Mouse (Mus musculus) T-helper 1 cell (primary cell): ENCODE data around the gene Ocrl.

Experiments
- in situ Hi-C: fragments of 300-600 bp; cut with MboI, MseI; formaldehyde crosslinking; loops from one replicate; pipeline ENCODE4 v1.15.1; 2025; ENCODE audit warnings: high pct_unique_total_duplicates

Gene Ocrl

DNA sequence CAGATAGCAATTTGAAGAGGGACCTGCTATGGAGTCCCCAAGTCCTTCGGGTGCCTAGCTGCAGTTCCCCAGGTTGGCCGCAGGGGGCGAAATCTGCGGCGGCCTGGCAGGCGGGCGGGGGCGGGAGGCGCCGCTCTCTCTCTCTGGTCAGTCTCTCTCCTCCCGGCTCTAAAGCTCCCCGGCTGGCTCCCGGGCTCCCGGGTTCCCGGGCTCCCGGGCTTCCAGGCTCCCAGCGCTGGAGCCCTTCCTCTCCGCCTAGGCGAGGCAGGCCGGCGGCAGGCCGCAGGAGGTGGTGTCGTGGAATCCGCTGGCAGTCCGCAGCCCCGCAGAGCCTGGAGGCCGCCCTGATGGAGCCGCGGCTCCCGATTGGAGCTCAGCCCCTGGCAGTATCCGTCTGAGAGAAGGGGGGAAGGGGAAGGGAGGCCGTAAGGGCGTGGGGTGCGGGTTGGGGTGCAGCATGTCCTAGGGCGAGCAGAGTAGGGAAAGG lies at the start of gene Ocrl:
Gene Ocrl (plus strand): TSS at position 82 of the 487 bp plus-strand sequence.
- in situ Hi-C loops, result no loop called here

DNA sequence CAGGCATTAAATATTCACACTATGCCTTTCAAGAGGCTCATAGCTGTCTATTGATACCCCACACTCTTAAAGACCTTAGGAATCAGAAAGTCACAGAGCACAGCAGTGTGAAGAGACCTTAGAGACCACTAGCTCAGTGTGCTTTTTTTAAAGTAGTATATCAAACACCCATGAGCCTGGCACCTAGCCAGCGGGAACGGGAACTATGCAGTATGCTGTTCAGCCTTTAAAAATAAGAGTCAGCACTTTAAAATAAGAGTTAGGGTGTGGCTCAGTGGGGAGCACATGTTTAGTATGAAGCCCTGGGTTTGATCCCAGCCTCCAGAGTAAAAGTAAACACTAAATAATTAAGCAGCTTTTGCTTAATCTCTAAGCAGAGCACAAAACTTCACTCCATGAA lies 32.1 kb upstream of the Ocrl start:
- in situ Hi-C loops, result no loop called here

DNA sequence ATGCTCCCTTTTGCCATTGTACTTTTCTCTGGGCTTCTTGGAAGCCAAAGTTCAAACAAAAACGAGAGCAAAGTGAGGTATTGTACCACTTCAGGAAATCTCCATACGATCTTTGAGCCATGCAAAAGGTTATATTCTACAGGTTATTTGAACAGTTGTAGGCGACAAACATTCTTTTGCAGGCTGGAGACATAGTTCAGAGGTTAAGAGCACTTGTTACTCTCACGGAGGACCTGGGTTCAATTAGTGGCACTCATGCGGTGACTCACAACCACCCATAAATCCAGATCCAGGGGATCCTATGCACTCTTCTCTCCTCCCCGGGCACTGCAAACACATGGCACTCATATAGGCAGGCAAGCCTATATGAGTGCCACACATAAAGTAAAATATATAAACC lies 29.4 kb upstream of the Ocrl start:
- in situ Hi-C loops, result no loop called here

DNA sequence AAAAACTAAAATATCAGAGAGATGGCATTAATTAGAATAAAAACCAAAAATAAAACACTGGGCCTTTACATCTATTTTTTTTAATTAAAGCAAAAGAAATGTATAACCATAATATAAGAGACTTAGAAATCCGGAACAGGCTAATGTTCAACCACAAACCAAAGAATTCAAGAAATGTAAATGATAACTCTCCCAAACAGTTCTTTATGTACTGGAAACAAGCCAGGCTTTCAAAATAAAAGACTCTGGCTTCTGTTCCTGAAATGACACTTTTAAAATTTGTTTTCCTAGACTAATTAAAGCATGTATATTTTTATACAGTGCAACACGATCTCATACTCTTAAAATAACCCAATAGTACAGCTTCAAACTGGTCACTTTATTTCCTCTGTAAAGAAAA lies 24.8 kb upstream of the Ocrl start:
- in situ Hi-C loops, result no loop called here

DNA sequence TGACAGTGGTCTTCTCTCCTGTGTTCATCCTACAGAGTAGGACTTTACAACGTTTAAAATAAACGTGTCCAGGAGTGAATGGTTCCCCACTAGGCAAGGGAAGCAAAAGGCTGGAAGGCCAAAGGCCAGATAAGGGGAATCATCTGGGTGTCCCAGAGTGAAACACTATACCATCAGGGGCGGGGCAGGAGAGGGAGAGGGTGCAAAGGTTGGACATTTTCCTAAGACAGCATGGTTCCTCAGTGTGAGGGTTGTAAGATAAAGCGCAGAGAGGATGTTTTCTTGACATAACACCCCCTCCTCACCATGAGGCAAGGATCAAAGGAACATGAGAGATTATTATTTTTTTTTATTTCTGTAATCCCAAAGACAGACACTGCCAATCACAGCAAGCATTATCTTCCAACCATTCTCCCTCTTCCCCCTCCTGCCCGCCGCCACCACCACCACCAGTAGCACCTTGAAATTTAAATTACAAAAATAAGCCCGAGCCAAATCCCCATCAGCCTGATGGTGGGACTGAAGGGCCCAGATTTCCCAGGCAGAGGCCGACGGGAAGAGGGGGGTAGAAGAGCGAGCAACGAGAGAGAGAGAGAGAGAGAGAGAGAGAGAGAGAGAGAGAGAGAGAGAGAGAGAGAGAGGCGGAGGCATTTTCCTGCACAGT lies 20.8 kb upstream of the Ocrl start:
- in situ Hi-C loops, result no loop called here

DNA sequence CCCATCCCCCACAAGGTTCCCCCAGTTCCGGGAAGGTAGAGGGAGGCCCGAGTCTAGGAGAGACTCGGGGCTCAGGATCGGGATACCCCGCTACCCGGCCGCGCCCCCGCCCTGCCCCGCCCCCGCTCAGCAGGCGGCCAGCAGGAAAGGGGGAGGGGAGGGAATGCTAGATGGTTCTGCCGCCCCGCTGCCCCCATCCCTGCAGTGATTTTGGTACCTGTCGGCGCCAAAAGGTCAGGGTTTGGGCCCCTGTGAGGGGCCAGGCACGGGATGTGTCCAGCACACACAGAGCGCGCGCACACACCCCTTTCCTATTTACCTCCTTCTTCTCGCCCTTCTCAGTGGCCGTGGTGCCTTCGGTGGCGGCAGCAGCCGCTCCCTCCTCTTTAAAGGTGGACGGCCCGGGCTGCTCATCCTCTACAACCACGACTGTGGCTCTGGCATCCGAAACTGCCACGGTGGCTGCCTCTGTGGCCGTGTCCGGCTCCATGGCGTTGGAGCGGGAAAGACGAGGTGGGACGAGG lies 20.2 kb upstream of the Ocrl start:
- in situ Hi-C loops, result no loop called here

DNA sequence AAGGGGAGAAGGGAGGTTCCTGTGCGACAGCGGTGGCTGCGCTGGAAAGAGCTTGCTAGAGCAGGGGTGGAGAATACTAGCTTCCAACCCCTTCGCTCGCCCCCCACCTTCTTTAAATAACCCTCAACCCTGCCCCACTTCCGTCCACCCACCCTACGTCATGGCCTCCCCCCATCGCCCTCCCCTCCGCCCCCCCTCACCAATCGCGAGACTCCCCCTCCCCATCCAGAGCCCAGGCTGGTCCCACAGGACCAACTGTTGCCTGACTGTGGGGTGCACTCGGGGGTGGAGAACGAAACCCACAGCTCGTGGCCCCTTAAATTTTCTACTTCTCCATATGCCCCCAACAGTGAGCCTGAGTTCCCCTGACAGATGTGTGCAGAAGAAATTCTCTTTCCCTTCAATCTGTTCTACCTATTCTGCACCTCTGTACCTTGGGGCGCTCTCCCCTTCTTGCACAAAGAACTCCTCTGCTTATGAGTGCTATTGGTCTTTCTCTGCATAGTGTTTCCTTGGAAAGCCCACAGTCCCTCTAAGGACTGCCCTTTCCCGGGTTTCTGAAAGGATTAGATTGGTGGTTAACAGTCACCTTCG lies 19.7 kb upstream of the Ocrl start, which contains the start of gene Smarca1:
Gene Smarca1 (minus strand): TSS at position 544 of the 594 bp plus-strand sequence.
- in situ Hi-C loops, result no loop called here

DNA sequence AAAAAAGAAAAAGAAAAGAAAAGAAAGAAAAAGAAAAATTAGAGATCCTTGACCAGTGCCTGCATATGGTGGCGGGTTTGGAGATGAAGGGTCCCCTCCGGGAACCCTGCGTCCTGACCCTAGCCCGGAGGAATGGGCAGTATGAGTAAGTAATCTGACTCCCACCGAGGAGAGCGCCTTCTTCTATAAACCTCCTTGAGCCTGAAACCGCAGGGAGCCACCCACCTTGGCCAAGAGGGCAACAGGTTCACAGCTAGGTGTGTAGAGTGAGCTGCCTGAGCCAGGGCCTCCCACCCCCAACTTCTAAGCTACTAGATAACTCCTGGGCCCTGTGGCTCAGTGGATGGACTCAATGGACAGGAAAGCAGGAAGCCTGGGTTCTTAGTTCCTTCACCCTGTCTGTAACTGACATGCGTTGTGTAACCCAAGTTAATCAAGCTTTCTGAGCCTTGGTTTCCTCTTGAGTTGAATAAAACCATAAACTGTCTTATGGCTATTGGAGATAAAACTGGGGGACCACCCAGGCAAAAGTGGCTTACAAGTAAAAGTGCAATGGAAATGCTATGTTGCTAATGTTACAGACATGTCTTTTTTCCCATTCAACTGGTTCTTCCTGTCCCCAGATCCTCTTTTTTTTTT lies 836 bp downstream of the Ocrl start:
- in situ Hi-C loops, result no loop called here

DNA sequence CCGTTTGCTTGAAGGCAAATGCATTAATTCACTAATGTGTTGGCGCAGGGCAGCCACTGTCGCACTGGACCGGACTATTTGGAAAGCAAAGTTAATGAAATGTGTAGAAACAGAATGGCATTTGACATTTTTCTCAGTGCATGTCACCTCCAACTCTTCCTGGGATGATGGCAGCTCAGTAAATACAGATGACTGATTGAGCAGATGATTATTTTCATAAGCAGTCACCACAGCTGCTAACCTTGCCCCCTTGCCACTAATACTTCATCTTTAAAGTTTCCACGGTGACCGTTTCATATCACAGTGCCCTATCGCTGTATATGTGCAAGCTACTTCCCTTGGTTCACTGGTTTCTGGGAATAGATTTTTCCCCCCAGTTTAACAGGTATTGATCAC lies 1.4 kb downstream of the Ocrl start:
- in situ Hi-C loops, result no loop called here

DNA sequence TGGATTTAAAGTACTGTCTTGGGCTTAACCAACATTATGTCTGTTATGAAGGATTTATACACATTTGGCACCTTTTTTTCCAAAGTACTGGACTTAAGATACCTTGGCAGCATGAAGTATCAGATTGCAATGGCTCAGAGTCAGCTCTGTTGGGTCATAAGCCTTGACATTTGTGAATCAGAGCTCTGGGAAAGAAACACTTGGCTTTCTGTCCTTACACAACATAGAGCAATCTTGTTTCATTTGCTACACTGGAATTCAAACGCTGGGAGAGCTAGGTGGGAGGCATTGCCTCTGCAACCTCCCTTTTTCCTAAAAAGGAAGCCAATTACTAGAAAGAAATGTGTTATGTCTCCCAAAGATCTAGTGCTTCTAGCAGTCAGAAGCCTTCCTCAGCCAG lies 4.6 kb downstream of the Ocrl start:
- in situ Hi-C loops, result no loop called here

DNA sequence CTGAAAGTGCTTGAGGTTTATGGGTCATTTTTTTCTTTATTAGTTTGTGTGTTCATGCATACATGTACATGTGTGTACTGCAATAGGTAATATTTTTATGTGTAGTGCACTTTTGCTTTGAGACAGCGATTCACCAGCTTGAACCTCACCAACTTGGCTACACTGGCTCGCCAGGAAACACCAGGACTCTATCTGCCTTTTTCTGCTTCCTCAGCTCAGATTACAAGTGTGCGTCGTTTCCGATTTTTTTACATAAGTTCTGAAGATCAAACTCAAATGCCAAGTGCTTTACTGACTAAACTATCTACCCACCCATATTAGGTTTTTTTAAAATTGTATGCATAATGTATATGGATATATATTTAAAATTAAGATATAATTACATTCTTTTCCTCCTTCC lies 8.4 kb downstream of the Ocrl start:
- in situ Hi-C loops, result no loop called here

DNA sequence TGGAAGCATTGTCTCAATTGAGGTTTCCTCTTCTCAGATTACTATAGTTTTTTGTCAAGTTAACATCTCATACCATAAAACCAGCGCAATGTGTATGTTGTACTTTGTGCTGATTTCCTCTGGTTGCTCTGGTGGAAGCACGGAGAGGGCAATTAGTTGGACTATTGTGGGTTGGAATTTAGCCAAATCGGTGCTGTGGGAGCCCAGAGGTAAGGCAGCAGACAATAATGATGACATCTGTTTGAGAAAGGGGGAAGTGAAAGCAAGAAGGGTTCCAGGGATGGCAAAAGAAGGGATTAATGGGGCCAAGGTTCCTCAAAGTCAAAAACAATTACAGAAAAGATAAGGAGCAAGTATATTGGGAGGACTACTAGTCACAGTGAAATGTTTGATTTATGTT lies 15.8 kb downstream of the Ocrl start:
- in situ Hi-C loops, result no loop called here

DNA sequence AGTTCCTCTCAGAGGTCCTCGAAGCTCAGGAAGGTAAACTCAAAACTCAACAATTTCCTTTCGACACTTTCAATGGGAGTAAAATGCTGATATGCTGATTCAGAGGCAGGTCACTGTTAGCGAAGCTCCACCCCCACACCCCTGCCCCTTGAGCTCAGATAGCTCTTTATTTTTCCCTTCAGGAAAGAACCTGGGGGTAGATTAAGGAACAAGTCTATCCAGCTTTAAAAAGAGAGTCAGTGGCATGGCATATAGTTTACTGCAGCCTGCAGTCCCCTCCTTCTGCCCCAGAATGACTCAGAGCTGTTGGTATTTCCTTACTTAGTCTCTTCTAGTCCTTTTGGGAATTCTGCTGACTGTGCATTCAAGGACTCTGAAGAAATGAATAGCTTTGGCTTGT lies 18.3 kb downstream of the Ocrl start:
- in situ Hi-C loops, result no loop called here

DNA sequence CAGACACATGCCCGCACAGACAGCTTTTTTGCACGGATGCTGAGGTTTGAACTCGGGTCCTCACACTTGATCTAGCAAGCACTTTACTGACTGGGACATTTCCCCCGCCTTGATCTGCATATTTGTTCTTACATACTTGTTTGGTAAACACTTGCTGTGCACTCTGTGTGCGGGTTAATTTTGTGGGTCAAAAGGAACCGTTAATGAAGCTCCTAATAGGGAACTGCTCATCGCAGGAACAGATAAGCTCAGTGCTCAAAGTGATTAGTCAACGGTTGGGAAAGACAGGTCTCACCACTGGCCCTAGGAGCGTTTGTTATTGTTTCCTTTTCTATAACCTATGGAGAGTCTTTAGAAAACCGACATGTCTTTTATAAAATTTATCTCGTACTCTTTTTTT lies 22.2 kb downstream of the Ocrl start:
- in situ Hi-C loops, result no loop called here

DNA sequence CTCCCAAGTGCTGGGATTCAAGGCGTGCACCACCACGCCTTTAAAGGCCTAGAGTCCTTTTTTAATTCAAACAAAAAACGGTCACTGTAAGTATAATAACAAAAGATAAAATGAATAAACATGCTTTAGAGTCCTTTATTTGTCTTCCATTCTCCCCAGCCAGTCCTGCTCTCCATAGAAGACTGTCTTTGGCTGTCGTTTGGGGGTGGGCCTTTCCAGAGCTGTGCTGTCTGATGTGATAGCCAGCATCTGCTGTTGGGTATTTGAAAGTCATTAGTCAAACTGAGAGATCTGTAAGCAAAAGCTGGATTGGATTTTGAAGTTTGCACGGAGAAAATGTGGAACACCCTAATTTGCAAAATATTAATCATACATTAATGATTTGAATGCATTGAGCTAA lies 24.7 kb downstream of the Ocrl start:
- in situ Hi-C loops, result no loop called here

DNA sequence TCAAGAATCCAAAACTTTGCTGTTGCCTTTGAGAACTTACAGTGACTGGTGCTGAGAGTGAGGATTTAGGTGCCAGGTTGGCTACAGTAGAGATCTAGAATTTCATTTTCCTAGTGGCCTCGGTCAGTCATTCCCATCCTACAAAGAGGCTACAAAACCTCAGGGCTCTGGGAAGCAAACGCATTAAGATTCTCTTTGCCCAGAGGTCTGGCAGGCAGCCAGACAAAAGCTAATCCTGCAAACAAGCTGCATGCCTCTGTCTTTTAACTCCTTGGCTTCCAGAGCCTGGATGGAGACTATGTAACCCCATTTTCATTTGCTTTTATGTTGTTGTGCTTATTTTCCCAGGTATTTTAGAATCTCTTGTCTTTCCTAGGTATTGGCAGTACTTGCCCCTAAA lies 25.6 kb downstream of the Ocrl start:
- in situ Hi-C loops, result no loop called here

DNA sequence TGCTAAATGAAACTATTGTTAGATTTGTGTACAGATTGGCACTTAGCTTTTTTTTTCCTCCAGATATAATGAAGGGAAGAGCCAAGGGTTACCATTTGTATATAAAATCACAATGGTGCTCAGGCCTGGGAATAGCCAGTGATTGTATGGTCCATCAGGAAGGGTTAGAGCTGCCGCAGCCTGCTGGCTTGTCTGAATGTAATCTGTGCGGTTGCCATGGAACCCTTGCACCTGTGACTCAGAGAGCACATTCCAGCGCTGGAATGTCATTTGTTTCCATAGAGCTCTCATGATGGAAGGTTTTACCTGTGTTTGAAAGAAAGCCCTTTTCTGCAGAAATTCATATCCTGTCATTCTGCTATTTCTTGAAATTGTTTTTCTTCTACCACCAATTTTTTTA lies 37.5 kb downstream of the Ocrl start:
- in situ Hi-C loops, result no loop called here

DNA sequence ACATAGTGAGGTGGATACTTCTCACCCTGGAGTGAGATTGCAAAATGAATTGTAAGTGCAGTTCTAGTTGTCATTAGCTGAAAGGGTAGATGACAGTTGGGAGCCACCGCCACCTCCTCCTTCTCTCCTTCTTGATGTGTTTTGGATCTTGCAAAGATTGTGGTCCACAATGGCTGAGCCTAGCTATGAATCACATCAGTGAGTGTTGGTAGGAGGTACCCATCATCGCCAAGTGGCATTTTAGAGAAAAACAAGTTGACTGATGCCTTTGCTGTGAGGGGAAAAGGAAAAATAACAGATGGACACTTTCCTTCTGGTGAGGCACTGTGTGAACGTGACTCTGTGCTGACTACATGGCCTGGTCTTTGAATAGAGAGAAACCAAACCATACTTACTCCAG lies 50.4 kb downstream of the Ocrl start:
- in situ Hi-C loops, result no loop called here

DNA sequence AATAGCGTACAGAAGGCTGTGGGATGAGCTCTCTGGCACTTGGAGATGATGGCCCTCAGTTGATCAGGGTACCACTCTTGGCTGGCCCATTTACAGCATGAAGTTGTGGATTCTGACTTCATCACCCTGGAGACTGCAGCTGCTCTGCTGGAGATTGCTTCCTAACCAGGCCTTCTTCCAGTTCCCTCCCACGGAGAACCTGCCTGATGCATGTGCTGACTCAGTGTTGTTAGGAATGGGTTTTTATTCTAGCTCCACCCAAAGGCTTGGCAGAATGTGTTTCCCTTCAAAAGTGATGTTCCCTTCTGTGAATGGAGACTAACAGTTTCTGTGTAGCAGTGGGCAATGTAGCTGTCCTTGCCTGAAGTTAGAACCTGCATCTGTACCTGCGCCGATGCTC lies 58.2 kb downstream of the Ocrl start:
- in situ Hi-C loops, result no loop called here

DNA sequence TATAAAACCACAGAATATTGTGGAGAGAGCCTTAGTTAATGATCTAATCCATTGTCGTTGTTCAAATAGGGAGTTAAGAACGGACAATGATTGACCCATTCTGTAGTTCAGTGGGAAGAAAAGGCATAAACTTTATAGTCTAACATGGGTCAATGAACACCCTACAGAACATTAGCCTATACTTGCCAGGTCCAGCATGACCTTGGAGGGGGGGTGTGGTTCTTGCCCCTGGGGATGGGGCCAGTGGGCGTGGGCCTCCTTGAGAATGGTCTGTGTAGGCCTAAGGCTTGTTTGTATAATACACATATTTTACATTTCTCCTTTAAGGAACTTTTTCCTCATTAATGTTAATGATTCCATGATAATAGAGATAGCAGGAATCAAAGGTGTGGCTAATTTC lies 58.7 kb downstream of the Ocrl start:
- in situ Hi-C loops, result no loop called here

DNA sequence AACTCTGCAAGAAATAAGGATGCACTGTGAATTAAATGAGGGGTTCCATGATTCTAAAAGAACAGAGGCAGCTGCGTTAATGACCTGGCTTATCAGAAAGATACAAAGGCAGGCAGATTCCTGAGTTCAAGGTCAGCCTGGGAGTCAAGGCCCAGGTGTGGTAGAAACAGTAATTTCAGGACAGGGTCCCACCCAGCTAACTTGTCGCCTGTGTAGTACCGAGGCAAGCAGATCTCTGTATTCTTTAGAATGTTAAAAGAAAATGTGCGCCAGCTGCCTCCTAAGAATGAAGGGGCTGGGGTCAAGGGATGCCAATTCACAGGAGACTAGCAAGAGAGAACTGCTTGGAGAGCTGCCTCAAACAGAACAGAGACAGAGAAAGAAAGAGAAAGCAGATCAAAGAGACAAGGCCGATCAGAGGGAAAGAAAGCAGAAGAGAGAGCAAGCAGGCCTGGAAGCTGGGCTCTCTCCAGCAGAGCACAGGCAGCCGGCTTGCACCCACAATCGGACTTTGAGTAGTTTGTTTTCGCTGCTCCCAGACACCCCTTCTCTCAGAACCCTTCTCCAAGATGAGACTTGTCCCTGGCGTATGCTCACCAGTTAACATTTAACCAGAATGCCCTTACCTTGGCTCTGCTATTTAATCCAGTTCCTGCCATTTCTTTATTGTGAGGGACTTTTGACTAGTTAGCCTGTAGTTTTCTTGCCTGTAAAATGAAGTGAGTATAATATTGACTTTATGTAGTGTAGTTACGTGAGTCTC lies 59.4 kb downstream of the Ocrl start:
- in situ Hi-C loops, result no loop called here

DNA sequence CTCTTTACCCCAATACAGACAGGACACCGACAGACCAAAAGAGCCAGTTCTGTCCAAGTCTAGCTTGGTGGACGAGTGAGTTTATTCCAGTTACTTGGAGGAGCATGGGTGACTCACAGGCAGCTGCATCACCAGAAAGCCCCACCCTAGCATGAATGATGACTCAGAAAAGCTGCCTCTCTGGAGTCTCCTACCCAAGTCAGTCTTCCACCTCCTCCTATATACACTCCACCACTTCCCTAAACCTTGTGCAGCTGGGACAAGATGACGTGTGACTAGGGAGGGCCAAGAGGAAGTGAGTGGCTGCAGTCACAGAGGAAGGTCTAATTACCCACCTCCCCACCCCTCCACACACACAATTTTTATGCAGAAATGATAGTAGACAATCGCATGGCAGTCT lies 64.4 kb downstream of the Ocrl start:
- in situ Hi-C loops, result no loop called here
